Mouse (Mus musculus): Measurements from ENCODE around the gene Lhpp.

Gene Lhpp

DNA sequence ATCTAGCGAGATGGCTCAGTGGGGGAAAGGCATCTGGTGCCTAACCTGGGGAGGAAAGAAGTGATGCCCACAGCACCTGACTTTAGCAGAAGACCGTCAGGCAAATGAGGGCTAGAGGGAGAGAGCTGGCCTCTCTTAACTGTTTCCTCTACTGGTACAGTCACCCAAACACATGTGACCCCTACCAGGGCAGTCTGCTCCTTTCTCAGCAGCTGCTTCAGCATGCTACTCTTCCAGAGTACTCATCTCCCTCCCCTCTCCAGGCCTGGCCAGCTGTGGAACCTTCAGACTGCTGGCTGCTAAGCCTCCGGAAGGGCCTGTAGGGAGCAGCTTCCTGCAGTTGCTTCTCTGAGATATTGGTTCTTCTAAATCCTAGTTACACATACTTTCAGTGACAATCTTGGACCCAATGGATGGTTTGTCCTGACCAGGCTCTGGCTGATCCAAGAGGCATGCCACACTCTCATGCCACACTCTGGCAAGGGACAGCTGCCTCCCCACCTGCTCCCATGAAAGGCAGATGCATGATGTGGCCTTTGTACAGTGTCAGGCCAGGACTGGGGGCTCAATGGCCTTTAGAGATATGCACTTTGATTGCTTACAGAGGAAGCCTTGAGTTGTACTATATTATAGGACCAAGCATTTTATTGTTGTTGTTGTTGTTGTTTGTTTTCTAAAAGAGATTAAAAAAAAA lies 137.8 kb downstream of the Lhpp start:
- DNase-seq = peak; percentile 65

DNA sequence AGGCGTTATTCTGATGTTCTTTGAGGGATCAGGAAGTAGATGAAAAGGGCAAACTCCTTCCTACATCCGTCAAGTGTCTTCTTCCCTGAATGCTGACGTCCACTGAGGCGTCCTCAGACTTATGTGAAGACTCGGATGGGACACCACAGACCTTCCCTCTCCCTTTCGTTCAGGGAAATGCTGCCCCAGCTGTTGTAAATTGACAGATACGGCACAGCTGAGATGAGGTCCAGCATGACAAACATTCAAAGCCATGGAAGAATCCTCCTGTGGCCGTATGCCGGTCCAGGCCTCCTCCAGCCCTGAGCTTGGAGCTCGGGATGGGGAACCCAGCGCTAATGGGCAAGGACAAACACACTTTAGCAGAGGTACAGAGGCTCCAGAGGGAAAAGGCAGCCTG lies 139.1 kb downstream of the Lhpp start:
- DNase-seq = no peak

DNA sequence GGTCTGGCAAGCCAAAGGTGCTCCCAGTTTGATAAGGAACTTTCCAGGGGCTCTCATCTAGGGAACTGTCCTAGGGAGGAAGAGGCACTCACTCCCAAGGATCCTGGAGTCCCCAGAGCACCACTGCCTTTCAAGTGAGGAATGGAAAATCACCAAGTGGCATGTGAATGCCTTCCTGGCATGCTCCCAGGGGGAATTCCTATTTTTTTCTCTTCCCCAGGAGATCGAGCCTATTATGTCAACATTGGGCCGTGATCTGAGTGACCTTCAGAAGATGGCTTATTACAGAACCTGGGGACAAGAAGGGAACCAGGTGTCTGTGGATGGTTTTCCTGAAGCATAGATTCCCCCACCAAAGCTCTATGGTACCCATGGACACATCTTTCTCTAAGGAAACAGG lies 141.3 kb downstream of the Lhpp start:
- DNase-seq = peak; percentile 52

DNA sequence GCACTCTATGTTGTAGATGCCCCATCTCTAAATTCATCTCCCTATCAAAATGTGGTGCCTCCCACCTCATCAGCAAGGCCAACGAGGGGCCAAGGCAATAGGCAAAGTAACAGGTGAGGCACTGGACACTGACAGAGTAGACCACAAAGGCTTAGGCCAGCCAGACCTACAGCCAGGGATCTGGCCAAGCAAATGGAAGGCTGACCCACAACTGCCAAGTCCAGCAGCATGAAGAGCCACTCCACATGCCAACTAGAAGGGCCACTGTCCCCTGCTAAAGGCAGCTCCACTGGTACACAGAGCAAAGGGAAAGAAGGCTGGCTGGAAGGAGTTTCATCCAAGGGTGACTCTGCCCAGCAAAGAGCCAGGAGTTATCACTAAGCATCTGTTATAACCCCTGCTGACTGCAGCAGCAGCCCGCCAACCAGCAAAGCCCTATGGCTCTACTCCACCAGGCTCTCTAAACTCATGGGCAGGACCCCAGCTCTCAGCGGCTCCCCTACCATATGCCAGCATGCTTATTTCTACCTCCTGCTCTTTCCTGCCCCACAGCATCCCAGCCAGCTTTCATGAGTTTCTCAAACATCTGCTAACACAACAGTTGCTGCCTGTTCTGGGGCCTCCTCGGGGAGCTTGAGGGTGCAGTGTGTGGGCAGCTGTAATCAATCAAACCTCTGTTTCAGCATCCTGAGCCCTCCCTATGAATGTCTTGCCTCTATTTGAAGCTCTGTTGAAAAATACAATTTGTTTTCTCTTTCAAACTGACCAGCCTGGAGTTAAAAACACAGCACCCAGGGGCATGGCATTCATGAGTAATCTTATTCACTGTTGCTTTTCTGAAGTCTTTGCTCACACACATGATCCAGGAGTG lies 143.3 kb downstream of the Lhpp start:
- DNase-seq = no peak

DNA sequence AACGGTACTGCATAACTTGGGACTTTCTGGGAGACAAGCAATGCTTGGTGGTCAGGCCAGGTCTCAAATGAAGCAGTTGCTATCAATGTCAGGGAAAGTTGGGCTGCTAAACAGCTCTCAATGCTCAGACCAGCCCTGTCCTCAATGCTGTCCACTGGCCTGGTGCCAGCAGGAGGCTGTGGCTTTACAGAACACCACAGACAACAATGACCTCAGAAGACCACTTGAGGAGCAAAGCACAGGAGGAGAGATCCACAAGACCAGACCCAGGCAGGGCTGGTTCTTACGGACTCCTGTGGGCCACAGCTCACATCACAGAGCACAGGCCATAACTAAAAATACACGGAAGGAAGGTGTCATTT lies 143.9 kb downstream of the Lhpp start:
- peak; percentile 78 for DNase-seq
